Comparison of ENCODE assay signal across 27 mouse cellular contexts in genomic region chr6:110785497-110785928, GRCm38 (mm10).
DNase-seq lines count a peak whose midpoint lies in the region; ATAC-seq and TF ChIP-seq lines count a peak whose summit lies in the region.
"Had no signal": no experiment of that assay in that cellular context is flagged by ENCODE, and none has a peak within 500 bp of the region (broad histone marks: within the 10 kb centered on the region; RNA-seq: fewer than 3 reads in every experiment).

No protein-coding gene starts in this region.

- H3K27ac ChIP-seq in hindbrain, embryonic 12.5 days: no peak overlapping the region
- no peak overlapping the region for H3K27ac ChIP-seq in hindbrain, postnatal 0 days
- H3K27ac ChIP-seq in ES-E14 (ENCODE audit: insufficient read depth, low read depth, low read length, poor library complexity, severe bottlenecking): no peak overlapping the region
- H3K27ac ChIP-seq in midbrain, embryonic 13.5 days: 0 out of 2 replicates have a peak overlapping the region, but pooled peaks have one; percentile 39
- H3K27ac ChIP-seq: embryonic facial prominence, embryonic 10.5 days; heart, adult 2 months; heart, embryonic 13.5 days; limb, embryonic 13.5 days; liver, embryonic 12.5 days; neural tube, embryonic 12.5 days had no signal

- no peak overlapping the region for H3K4me3 ChIP-seq in hindbrain, embryonic 12.5 days
- H3K4me3 ChIP-seq in hindbrain, postnatal 0 days (ENCODE audit: low read length): no peak overlapping the region
- H3K4me3 ChIP-seq in ES-E14 (ENCODE audit: insufficient read depth in 1 of 2, low read depth in 1 of 2, low read length in 2 of 2, poor library complexity in 1 of 2, severe bottlenecking in 1 of 2): no peak overlapping the region
- H3K4me3 ChIP-seq in midbrain, embryonic 13.5 days (replicated peaks): no peak overlapping the region
- H3K4me3 ChIP-seq: embryonic facial prominence, embryonic 10.5 days; heart, adult 2 months; heart, embryonic 13.5 days; limb, embryonic 13.5 days; liver, embryonic 12.5 days; neural tube, embryonic 12.5 days had no signal

- TF ChIP-seq POLR2A in brain, embryonic 14.5 days (IDR thresholded peaks at IDR 0.05; ENCODE audit: borderline replicate concordance, extremely low read depth, insufficient read depth, insufficient read length, poor library complexity, severe bottlenecking): no peak

- H3K36me3 ChIP-seq in hindbrain, embryonic 12.5 days: no peaks in the 10 kb centered on the region
- H3K36me3 ChIP-seq in hindbrain, postnatal 0 days (ENCODE audit: insufficient read depth, low read length): no peaks in the 10 kb centered on the region
- no peaks in the 10 kb centered on the region for H3K36me3 ChIP-seq in ES-E14 (ENCODE audit: control insufficient read depth, insufficient read depth, low read length, poor library complexity, severe bottlenecking)
- H3K36me3 ChIP-seq in midbrain, embryonic 13.5 days: no peaks in the 10 kb centered on the region
- H3K36me3 ChIP-seq: embryonic facial prominence, embryonic 10.5 days; heart, embryonic 13.5 days; limb, embryonic 13.5 days; liver, embryonic 12.5 days; neural tube, embryonic 12.5 days had no signal

- H3K4me1 ChIP-seq in hindbrain, embryonic 12.5 days: no peaks in the 10 kb centered on the region
- no peaks in the 10 kb centered on the region for H3K4me1 ChIP-seq in hindbrain, postnatal 0 days (ENCODE audit: insufficient read depth, low read length)
- H3K4me1 ChIP-seq in ES-E14 (ENCODE audit: control insufficient read depth in 2 of 2, insufficient read depth in 2 of 2, low read length in 2 of 2, poor library complexity in 1 of 2): peaks cover 0 to 2% of the 10 kb centered on the region in 2 experiments; a peak in 1 of 4 replicates
- peaks cover 8% of the 10 kb centered on the region for H3K4me1 ChIP-seq in midbrain, embryonic 13.5 days (replicated peaks)
- H3K4me1 ChIP-seq: embryonic facial prominence, embryonic 10.5 days; heart, embryonic 13.5 days; limb, embryonic 13.5 days; liver, embryonic 12.5 days; neural tube, embryonic 12.5 days had no signal

- H3K9me3 ChIP-seq in hindbrain, embryonic 12.5 days (replicated peaks): no peaks in the 10 kb centered on the region
- H3K9me3 ChIP-seq in hindbrain, postnatal 0 days (ENCODE audit: low read length): no peaks in the 10 kb centered on the region
- no peaks in the 10 kb centered on the region for H3K9me3 ChIP-seq in ES-E14 (ENCODE audit: control insufficient read depth, insufficient read depth, low read depth, low read length)
- H3K9me3 ChIP-seq in midbrain, embryonic 13.5 days: no peaks in the 10 kb centered on the region
- H3K9me3 ChIP-seq: embryonic facial prominence, embryonic 10.5 days; heart, embryonic 13.5 days; limb, embryonic 13.5 days; liver, embryonic 12.5 days; neural tube, embryonic 12.5 days had no signal

- DNase-seq in hindbrain, postnatal 0 days (ENCODE audit: low spot score): no peak
- peak; percentile 21 for DNase-seq in ES-E14 (ENCODE audit: low read depth, low spot score)
- peak; percentile 78 for DNase-seq in brain, embryonic 14.5 days (ENCODE audit: low read depth)
- no peak for DNase-seq in urinary bladder, postnatal 25 days (ENCODE audit: low spot score)
- DNase-seq in embryo, embryonic 11 days: no peak
- DNase-seq: adrenal gland, postnatal 14 days; B cell, adult 2 months; cerebellum, adult 9-10 months; gastrocnemius, postnatal 36 days; heart, adult 2 months; heart, postnatal 14 days; kidney, postnatal 36 days; layer of hippocampus, postnatal 36 days; lung, adult 18-20 months; lung, postnatal 14 days; retina, postnatal 1 day; right cerebral cortex, postnatal 25 days; spleen, adult 18-20 months had no signal

- no peaks in the 10 kb centered on the region for H3K27me3 ChIP-seq in hindbrain, embryonic 12.5 days
- H3K27me3 ChIP-seq in hindbrain, postnatal 0 days (ENCODE audit: insufficient read depth, low read length): no peaks in the 10 kb centered on the region
- no peaks in the 10 kb centered on the region for H3K27me3 ChIP-seq in midbrain, embryonic 13.5 days
- H3K27me3 ChIP-seq: CH12.LX; heart, embryonic 13.5 days; limb, embryonic 13.5 days; liver, embryonic 12.5 days; neural tube, embryonic 12.5 days had no signal

- no peak overlapping the region for H3K4me2 ChIP-seq in hindbrain, embryonic 12.5 days (replicated peaks)
- H3K4me2 ChIP-seq in hindbrain, postnatal 0 days (ENCODE audit: low read depth, low read length): no peak overlapping the region
- H3K4me2 ChIP-seq in midbrain, embryonic 13.5 days (replicated peaks): no peak overlapping the region
- H3K4me2 ChIP-seq: heart, embryonic 13.5 days; limb, embryonic 13.5 days; liver, embryonic 12.5 days; neural tube, embryonic 12.5 days had no signal

- no peak for TF ChIP-seq CTCF in hindbrain, postnatal 0 days (IDR thresholded peaks at IDR 0.05; ENCODE audit: low read depth)
- no peak for TF ChIP-seq CTCF in brain, embryonic 14.5 days (IDR thresholded peaks at IDR 0.05; ENCODE audit: borderline replicate concordance, extremely low read depth, insufficient read depth, insufficient read length)

- H3K9ac ChIP-seq in hindbrain, embryonic 12.5 days: no peak overlapping the region
- H3K9ac ChIP-seq in hindbrain, postnatal 0 days (replicated peaks; ENCODE audit: low read length): no peak overlapping the region
- no peak overlapping the region for H3K9ac ChIP-seq in ES-E14 (ENCODE audit: insufficient read depth, low read depth, low read length, poor library complexity, severe bottlenecking)
- H3K9ac ChIP-seq in midbrain, embryonic 13.5 days (replicated peaks): no peak overlapping the region
- H3K9ac ChIP-seq: heart, embryonic 13.5 days; limb, embryonic 13.5 days; liver, embryonic 12.5 days; neural tube, embryonic 12.5 days had no signal

- in situ Hi-C loops in ES-E14 (cut with MboI; ENCODE audit: low sequenced_read_pairs in 2 of 2, unreplicated experiment in 2 of 2): no loop called here

- 0 out of 2 replicates have a peak, but pooled peaks have one; percentile 38 for ATAC-seq in hindbrain, embryonic 12.5 days (ENCODE audit: low FRiP score)
- ATAC-seq in hindbrain, postnatal 0 days: no peak
- ATAC-seq in midbrain, embryonic 13.5 days: peak; percentile 77
- ATAC-seq: intestine, postnatal 0 days; liver, embryonic 12.5 days had no signal

- 34% methylated on average over 1 of the region's 1 CpGs for WGBS in hindbrain, embryonic 12.5 days
- WGBS in hindbrain, postnatal 0 days: 15% methylated on average over 1 of the region's 1 CpGs
- 3% methylated on average over 1 of the region's 1 CpGs for WGBS in midbrain, embryonic 13.5 days

TF ChIP-seq in ES-E14, 5 proteins besides CTCF, POLR2A, EP300 and RAD21:
- no peak for TF ChIP-seq CHD2 (IDR thresholded peaks at IDR 0.05; ENCODE audit: low read depth, low read length)
- TF ChIP-seq MAFK (IDR thresholded peaks at IDR 0.05; ENCODE audit: insufficient read depth, low read depth, low read length): no peak
- no peak for TF ChIP-seq ZNF384 (IDR thresholded peaks at IDR 0.05; ENCODE audit: low read depth, low read length)
- no peak for TF ChIP-seq ZC3H11A (IDR thresholded peaks at IDR 0.05; ENCODE audit: borderline replicate concordance, low read depth, low read length)
- no peak for TF ChIP-seq HCFC1 (IDR thresholded peaks at IDR 0.05; ENCODE audit: borderline replicate concordance, insufficient read depth, low read length)

Comparison
In these comparisons a context has a peak if more than half of its experiments do, and no peak if none do; other contexts are left out.
1. DNase-seq: peak in ES-E14 (single experiment) and brain, embryonic 14.5 days (single experiment); none in hindbrain, postnatal 0 days (single experiment), urinary bladder, postnatal 25 days (single experiment) and embryo, embryonic 11 days (single experiment).